Mouse (Mus musculus) ES-CJ7 (cell line): ENCODE results near the gene Olah.
A peak's percentile ranks its signal among the peaks of the same experiment; 100 is the strongest.

Source experiments
- DNase-seq: peaks from one replicate; pipeline ENCODE4 v3.0.0; 2011; ENCODE audit warnings: low read depth, low spot score

Olah gene

DNA sequence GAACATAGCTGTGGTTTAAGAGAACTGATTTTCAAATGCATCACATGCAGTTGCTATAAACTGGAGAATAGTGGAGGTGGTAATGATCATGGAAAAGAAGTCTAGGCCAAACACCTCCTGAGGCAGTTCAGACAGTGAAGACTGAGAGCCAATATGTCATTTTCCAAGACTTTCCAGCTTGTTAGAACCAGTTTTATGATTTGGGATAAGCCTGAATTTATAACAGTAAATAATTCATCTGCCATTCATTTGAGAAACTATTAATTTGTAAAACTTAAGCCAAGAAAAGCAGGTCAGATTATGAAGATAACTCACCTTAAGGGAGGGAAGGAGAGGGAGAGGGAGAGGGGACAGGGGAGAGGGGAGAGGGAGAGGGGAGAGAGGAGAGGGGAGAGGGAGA, 43.9 kb downstream of the Olah start:
- no peak for DNase-seq

DNA sequence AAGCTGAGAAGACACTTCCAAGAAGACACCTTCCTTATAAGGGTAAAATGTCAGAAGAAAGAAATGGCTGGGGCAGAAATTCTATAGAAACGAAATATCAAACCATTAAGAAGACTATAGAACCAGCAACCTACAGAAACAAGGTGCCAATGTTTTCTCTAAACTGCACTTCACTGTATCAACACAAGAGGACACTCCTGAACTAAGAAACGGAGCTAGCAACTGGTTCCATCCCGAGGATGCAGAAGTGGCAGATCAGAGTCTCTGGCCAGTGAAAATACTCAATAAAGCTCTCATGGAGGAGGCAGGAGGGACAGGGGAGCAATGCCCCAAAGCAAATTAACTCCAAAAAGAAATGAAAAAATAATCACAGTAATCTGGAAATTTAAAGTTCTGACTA, 48.1 kb downstream of the Olah start:
- DNase-seq: peak; percentile 49

DNA sequence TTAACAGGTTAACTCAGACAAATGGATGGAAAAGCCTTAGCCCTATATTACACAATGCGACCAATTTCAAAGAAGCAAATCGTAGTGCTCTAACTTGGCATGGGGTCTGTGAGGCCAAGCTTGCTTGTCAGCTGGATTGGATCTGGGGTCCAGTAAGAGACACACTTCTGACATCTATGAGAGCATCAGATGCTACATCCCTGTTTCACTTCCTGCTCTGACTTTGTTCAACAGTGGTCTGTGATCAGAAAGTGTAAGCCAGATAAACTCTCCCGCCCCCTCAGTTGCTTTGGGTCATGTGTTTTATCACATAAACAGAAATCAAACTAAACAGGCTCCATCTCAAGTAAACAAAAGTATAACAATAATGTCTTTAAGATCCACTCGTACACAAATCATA, 48.6 kb downstream of the Olah start:
- DNase-seq: no peak

DNA sequence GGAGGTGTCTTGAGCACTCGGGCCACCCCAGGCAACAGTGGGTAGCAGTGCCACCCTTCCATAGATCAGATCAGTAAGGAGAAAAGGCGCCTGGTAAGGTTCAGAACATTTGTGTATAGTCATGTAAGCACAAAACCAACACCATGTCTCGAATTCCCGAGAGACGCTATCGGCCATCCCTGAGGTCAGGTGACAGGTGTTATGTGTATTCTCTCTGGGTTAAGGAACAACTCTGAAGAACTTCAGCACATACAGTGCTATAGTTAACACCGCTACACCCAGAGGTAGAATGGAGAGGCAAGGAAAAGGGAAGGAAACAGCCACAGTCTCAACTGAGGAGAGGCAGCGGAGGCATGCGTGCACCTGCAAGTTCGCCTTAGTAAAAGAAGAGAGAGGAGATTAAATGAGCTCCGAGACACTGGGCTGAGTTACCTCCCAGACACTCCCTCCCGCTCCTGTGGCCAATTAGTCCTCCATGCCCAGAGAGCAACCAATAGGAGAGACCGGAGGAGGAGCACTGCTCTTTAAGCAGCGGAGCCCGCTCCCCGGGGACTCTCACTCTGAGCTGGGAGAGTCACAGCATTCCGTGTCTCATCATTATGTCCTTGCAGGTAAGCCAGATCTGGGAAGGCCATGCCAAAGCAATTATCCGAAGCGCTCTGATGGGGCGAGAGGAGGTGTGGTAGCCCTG, 61.3 kb downstream of the Olah start, which contains the start of gene Acbd7:
Acbd7 (plus strand) TSS at position 558 of the 691 bp plus-strand sequence.
- DNase-seq: peak; percentile 85

DNA sequence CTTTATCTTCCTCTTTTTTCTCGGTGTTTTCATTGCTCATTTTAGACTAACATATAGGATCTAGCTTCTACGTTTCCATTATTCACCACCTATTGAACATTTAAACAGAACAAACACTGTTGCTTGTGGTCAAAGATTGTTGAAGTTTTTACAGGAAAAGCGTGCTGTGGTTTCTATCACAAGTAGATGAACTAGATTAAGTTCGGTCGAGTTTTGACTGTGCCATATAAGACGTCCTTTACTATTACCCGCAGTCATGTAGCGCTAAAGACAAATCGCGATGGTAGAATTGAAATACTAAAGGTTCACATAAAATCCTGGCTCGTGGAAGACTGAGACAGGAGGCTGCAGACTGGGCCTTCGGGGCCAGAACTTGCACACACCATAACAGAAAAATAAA, 63.2 kb downstream of the Olah start:
- DNase-seq: no peak

DNA sequence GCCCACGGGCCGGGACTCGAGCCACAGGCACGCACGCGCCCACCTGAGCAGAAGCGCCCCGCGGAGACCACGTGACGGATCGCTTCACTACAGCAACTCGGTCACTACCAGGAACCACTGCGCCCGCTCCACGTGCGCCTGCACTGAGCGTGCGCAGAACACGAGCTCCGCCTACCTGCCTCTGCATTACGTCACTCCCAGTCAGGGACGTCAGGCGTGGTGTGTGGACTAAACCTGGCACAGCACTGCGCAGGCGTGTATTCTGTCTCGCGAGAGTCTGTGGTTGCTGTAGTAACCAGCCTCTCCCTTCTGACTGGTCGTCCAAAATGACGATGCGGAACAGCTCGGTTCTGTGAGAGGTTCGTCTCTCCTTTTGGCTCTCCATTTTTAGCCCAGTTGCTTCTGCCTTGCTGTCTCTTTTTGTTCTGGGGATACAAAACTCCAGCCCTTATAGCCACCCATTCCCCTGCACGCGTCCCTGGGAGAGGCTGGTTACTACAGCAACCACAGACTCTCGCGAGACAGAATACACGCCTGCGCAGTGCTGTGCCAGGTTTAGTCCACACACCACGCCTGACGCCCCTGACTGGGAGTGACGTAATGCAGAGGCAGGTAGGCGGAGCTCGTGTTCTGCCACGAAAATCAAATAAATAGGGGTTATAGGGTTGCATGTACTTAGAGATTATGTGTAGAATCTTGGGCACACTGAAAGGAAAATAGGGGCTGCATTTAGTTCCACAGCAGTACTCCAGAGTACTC, 64.3 kb downstream of the Olah start, which contains the start of gene Rpp38:
Rpp38 (minus strand) TSS at position 160 of the 759 bp plus-strand sequence.
- peak; percentile 99 for DNase-seq

DNA sequence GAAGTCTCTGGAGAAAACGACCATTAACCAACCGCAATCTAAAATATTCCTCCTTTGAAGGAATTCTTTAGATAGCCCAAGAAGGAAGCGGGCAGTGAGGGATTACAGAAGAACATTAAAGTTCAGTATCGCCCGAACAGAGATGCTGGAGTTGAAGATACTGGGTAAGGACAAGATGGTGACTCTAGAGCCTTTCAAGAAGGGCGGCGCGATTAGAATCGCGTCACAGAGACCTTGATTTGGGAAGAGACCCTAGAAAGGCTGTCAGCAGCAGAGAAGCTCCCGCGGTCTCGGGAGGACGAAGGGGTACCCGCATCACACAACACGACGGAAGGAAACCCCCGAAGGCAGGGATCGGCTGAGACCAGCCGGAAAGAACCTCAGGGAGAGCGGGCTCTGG, 65.0 kb downstream of the Olah start:
- no peak for DNase-seq

DNA sequence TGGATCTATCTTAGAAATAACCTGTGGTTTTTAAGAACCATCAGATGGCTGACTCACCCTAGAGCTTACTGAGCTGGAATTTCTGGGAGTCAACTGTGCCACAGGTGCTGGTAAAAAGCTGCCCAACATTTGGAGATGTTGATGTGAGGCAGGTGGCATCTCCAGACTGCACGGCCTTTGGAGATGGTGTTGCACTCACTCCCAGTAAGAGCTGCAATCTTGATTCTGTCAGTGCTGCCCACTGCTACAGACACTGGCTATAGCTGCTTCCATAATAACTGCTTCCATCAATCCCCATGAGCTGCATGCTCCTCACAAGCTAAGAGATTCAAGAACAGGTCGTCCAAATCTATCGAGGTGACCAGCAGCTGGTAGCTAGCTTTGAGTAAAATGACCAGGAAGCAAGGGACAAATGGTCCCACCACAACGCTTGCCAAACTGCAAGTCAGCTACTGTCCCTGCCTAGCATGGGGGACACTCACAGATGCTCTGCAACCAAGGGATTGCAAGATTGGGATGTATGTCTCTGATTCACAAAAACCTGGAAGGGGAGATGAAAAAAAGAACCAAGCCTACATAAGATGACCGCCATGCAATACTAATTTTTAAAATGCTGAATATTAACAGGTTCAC, 65.8 kb downstream of the Olah start:
- DNase-seq: no peak

DNA sequence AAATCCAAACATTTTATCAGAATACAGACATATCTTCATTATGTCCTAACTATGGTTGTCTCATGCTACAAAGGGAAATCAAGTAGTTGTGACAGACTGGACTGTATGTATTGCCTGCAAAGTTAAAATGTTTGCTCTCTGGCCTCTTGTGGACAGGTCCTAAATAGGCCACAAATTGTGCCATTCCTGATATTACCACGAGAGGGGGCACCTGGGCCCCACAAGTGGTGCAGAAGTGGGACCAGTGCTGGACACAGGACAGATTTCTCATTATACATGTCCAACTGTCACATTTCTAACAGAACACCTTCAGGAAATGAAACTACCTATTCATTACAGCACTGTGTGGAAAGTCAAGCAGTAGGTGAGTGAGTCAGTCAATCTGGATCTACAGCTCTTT, 69.7 kb downstream of the Olah start:
- peak; percentile 55 for DNase-seq

DNA sequence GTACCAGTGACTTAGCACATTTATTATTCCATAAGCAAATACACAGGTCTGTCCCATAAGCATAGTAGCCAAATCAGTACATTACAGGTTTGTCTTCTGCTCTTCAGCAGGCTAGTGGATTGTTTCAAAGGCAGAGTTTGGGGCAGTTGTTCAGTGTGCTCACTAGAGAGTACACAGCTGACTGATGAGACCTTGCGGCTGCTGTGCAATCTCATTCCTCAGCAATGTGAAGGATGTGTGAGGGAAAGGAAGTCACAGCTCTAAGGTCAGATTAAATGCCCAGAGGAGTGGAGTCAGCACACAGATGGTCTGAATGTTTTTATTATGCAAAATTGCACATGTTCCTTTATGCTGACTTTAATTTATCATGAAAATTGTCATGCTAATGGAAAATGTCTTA, 70.5 kb downstream of the Olah start:
- no peak for DNase-seq

DNA sequence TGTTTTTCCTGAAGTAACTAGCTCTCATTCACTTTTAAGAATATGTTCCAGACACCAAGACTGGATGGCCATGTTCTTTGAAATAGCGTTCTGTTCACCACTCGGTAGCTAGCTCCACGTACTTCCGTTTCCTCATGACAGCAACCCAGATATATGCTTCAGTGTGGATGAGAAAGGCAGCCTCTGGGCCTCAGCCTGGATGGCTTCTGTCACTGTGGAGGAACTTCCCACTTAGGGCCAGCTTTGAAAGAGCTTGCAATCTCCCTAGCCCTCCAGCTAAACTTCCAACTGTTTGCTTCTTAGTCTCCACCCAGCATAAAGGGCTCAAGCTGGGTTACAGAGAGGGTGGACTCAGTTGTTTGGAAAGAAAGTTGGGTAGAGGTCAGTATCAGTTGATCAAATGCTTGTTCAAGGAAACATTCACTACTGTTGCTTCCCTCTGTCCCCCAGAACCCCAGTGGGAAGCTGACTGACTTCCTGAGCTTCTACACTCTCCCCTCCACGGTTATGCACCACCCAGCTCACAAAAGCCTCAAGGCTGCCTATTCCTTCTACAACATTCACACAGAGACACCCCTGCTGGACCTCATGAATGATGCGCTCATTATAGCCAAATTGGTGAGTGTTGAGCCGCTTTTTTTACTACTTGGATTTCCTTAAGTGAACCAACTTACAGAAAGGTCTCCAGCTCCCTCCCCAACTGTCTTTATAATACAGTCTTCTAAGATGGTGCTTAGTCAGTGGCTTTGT, 72.5 kb downstream of the Olah start:
- no peak for DNase-seq

DNA sequence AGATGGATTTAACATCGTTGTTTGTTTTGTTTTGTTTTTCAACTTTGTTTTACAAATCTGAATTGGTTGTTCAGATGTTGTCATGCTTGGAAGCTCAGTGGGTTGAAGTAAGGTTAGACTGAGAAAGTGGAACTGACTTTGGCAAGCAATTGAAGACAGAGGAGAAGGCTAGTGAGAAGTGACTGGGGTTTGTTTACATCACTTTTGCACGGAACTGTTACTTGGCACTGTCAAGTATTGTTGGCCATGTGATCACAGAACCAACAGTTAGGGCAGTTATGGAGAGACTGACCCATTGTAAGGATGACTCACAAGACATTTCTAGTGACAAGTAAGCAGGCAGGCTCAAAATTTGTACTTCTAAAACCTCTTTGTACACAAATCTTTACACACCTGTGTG, 73.9 kb downstream of the Olah start:
- DNase-seq: no peak

DNA sequence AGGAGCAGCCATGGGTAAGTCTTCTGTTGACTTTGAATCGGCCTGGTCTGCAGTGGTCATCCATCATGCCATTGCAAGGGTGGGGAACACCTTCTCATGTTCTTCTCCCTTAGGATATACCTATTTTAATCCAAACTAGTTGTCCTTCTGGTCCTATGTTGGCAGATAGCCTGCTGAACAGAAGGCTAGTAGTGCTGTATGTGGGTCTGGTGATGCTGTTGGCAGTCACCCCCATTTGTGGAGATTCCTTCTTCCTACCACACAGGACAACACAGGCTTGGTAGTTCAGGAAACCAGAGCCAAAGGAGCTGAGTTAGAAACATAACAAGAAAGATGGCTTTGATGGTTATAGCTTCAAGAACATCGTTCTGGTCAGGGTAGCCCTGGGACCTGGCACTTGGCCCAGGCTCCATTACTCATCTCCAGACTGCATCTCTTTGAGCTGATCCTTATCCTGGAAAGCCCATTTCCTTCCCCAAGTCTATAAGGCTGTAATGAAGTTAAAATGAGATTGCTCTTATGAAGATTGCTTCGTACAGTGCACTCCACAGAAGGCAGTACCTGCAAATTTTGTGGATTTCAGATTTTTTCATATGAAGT, 91.5 kb downstream of the Olah start:
- DNase-seq: no peak

DNA sequence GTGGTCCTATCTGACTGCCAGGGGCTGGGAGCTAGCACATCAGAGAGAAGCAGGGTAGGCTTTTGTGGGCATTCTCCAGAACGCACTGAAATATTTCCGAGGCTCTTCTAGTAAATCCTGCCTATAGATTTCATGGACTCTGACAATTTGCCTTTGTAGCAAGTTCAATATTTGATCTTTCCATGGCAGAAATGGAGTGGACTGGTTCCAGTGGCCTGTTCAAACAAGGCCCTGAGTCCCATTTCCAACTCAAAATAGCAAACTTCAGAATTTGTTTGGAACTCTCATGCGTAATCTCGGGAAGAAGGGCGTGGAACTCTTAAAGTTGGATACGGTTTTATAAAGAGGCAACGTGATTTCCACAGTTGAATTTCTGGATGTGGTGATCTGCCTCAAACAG, 101.2 kb downstream of the Olah start:
- DNase-seq: no peak

DNA sequence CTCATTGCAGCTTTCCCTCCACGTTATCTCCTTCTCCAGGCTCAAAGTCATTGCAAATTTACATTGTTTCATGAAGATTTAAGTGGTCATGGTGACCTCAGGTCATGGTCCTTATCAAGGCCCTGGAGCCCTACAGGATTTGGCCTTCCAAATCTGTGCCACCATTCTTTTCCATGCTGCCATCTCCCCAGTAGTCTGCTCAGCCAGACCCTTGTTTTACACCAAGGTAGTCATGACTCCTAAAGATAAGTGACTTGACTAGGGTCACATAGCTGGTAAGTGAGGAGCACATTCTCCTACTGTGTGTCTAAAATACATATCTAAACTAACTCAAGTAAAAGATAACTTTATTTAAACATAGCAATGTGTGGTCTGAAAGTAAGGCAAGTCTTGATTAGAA, 104.8 kb downstream of the Olah start:
- DNase-seq: no peak
